Mouse (Mus musculus) MEL (cell line): ENCODE data around the gene Stk16. TPM values are rescaled to one million over a fixed set of nuclear protein-coding genes. Genes with fewer than 3 reads are reported as not detected.

Experiments
- DNase-seq: peaks from one replicate; pipeline ENCODE4 v3.0.0; 2011; ENCODE audit warnings: low read depth, low spot score
- H3K27ac ChIP-seq: 2 replicates; pipeline ENCODE4 v1.5.1; 2012; ENCODE audit warnings: low read depth, mild to moderate bottlenecking, control low read depth, low read length, moderate library complexity; ENCODE audit not compliant: control insufficient read depth
- H3K27me3 ChIP-seq, 2 experiments: fragments of 150-350 bp in 1 of 2; sonication (generic) in 1 of 2; 2 replicates each; pipeline ENCODE4 v1.6.1; 2012; ENCODE audit warnings: low read length in 2 of 2, mild to moderate bottlenecking in 2 of 2, improper control_type of control experiment in 1 of 2, moderate library complexity in 1 of 2; ENCODE audit not compliant: insufficient read depth in 2 of 2, control insufficient read depth in 1 of 2
- H3K36me3 ChIP-seq, 2 experiments: 2 replicates each; pipeline ENCODE4 v1.6.1; 2012 to 2014; ENCODE audit warnings: low read length in 2 of 2, improper control_type of control experiment in 1 of 2, inconsistent platforms in 1 of 2, mild to moderate bottlenecking in 1 of 2; ENCODE audit not compliant: insufficient read depth in 2 of 2, control insufficient read depth in 1 of 2
- H3K4me1 ChIP-seq, 2 experiments: fragments of 150-350 bp in 1 of 2; sonication (generic) in 1 of 2; 2 replicates each; pipeline ENCODE4 v1.6.1; 2012; ENCODE audit warnings: low read length in 2 of 2, improper control_type of control experiment in 1 of 2, mild to moderate bottlenecking in 1 of 2; ENCODE audit not compliant: insufficient read depth in 2 of 2, control insufficient read depth in 1 of 2
- H3K4me3 ChIP-seq, 2 experiments: fragments of 150-350 bp in 1 of 2; sonication (generic) in 1 of 2; 2 replicates each; pipeline ENCODE4 v1.5.1; 2012; ENCODE audit warnings: low read depth in 2 of 2, low read length in 2 of 2, mild to moderate bottlenecking in 2 of 2, moderate library complexity in 2 of 2, control low read depth in 1 of 2, improper control_type of control experiment in 1 of 2; ENCODE audit not compliant: control insufficient read depth in 1 of 2, insufficient read depth in 1 of 2
- H3K79me2 ChIP-seq: 2 replicates; pipeline ENCODE4 v1.6.1; 2012; ENCODE audit warnings: mild to moderate bottlenecking, low read length, moderate library complexity; ENCODE audit not compliant: control insufficient read depth, poor library complexity, insufficient read depth
- H3K9ac ChIP-seq: 2 replicates; pipeline ENCODE4 v1.6.1; 2012; ENCODE audit warnings: low read depth, mild to moderate bottlenecking, control low read depth, low read length, moderate library complexity; ENCODE audit not compliant: control insufficient read depth, poor library complexity, severe bottlenecking
- H3K9me3 ChIP-seq: fragments of 150-350 bp; sonication (generic); replicated peaks from 2 replicates; pipeline ENCODE4 v1.6.1; 2012; ENCODE audit warnings: mild to moderate bottlenecking, low read length, improper control_type of control experiment, moderate library complexity; ENCODE audit not compliant: insufficient read depth
- CHD2 ChIP-seq: IDR thresholded peaks from 2 replicates; pipeline ENCODE4 v1.6.1; 2011; ENCODE audit warnings: low read length, improper control_type of control experiment
- ELF1 ChIP-seq: IDR thresholded peaks from 2 replicates; pipeline ENCODE4 v1.6.1; 2014; ENCODE audit warnings: low read depth, mild to moderate bottlenecking, inconsistent platforms, low read length, improper control_type of control experiment, moderate library complexity
- EP300 ChIP-seq, 2 experiments: IDR thresholded peaks; 2 replicates each; pipeline ENCODE4 v1.6.1; 2011; ENCODE audit warnings: improper control_type of control experiment in 2 of 2, low read length in 2 of 2, low read depth in 1 of 2, mild to moderate bottlenecking in 1 of 2
- ETS1 ChIP-seq: IDR thresholded peaks from 2 replicates; pipeline ENCODE4 v1.6.1; 2012; ENCODE audit warnings: low read depth, mild to moderate bottlenecking, inconsistent platforms, low read length, improper control_type of control experiment, moderate library complexity
- GABPA ChIP-seq: IDR thresholded peaks from 2 replicates; pipeline ENCODE4 v1.6.1; 2012; ENCODE audit warnings: low read depth, mild to moderate bottlenecking, inconsistent platforms, low read length, improper control_type of control experiment, moderate library complexity
- KAT2A ChIP-seq: conservative IDR thresholded peaks from 2 replicates; pipeline ENCODE4 v1.6.1; 2012; ENCODE audit warnings: low read depth, low read length, improper control_type of control experiment, inconsistent platforms
- MAFK ChIP-seq: IDR thresholded peaks from 2 replicates; pipeline ENCODE4 v1.6.1; 2011; ENCODE audit warnings: low read depth, mild to moderate bottlenecking, low read length, improper control_type of control experiment, borderline replicate concordance
- MXI1 ChIP-seq: IDR thresholded peaks from 2 replicates; pipeline ENCODE4 v1.6.1; 2011; ENCODE audit warnings: mild to moderate bottlenecking, low read depth, low read length, improper control_type of control experiment
- NELFE ChIP-seq: IDR thresholded peaks from 2 replicates; pipeline ENCODE4 v1.6.1; 2011; ENCODE audit warnings: low read depth, low read length, improper control_type of control experiment
- POLR2AphosphoS2 ChIP-seq: IDR thresholded peaks from 2 replicates; pipeline ENCODE4 v1.6.1; 2011; ENCODE audit warnings: low read length, improper control_type of control experiment
- TBP ChIP-seq: IDR thresholded peaks from 2 replicates; pipeline ENCODE4 v1.8.0; 2011; ENCODE audit warnings: low read depth, low read length, improper control_type of control experiment
- UBTF ChIP-seq: IDR thresholded peaks from 2 replicates; pipeline ENCODE4 v1.6.1; 2012; ENCODE audit warnings: low read depth, mild to moderate bottlenecking, inconsistent platforms, low read length, improper control_type of control experiment, moderate library complexity, borderline replicate concordance; ENCODE audit not compliant: insufficient read depth
- USF2 ChIP-seq, 2 experiments: IDR thresholded peaks; 2 replicates each; pipeline ENCODE4 v1.6.1; 2011 to 2012; ENCODE audit warnings: improper control_type of control experiment in 2 of 2, low read length in 2 of 2, borderline replicate concordance in 1 of 2, inconsistent platforms in 1 of 2, low read depth in 1 of 2, mild to moderate bottlenecking in 1 of 2; ENCODE audit not compliant: insufficient read depth in 1 of 2
- ZKSCAN1 ChIP-seq: IDR thresholded peaks from 2 replicates; pipeline ENCODE4 v1.6.1; 2012; ENCODE audit warnings: low read depth, mild to moderate bottlenecking, inconsistent platforms, low read length, improper control_type of control experiment, moderate library complexity
- ZMIZ1 ChIP-seq: IDR thresholded peaks from 2 replicates; pipeline ENCODE4 v1.6.1; 2012; ENCODE audit warnings: low read depth, mild to moderate bottlenecking, inconsistent platforms, low read length, improper control_type of control experiment, moderate library complexity
- polyA plus RNA-seq, 2 experiments: library from polyadenylated mRNA; stranded (reverse) in 1 of 2; unstranded in 1 of 2; fragments of >175 nt in 1 of 2; fragments of >200 nt in 1 of 2; gene quantifications; 2 replicates each; pipeline versions ENCODE4 v1.2.1 to v1.2.4; 2012; ENCODE audit warnings: low replicate concordance in 2 of 2, low read depth in 1 of 2; ENCODE audit not compliant: insufficient read length in 2 of 2, insufficient read depth in 1 of 2, missing spikeins in 1 of 2
- total RNA-seq: library from RNA; depleted of rRNA; stranded (reverse); fragments of 300-350 nt; gene quantifications from 2 replicates; pipeline ENCODE4 v1.2.3, GENCODE M21; 2012

Stk16 gene
- total and polyA plus RNA-seq, 3 experiments: 110 to 154 TPM; not detected in 1

DNA sequence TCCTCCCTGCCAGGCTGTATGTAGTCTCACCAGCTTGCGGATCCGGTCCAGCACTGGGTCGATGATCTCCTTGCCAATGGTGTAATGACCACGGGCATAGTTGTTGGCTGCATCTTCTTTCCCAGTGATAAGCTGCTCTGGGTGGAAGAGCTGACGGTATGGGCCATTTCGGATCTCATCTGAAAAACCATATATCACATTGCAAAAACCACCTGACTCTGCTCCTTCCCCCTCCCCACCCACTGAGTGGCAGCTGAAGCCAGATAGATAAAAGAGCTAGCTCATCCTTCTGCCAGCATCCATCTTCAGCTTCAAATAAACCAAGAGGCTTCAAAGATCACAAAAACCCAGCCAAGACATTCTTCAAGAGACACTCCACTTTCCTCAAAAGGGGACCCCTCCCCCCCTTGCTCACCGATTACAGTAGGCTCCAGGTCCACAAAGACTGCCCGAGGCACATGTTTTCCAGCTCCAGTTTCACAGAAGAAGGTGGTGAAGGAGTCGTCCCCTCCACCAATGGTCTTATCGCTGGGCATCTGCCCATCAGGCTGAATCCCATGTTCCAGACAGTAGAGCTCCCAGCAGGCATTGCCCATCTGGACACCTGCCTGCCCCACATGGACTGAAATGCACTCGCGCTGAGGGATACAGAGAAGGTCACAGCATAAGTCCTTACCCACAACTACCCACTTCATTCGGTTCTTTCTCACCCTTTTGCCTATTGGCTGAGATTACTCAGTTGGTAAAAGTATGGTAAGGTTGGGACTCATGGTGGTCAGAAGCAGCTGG is 6.4 kb downstream of the Stk16 start (continued):
- TF ChIP-seq GABPA (no peak), ZKSCAN1 (no peak), USF2 (IDR thresholded peaks at IDR 0.05; ENCODE audit: borderline replicate concordance in 1 of 2, insufficient read depth in 1 of 2, low read depth in 1 of 2, low read length in 2 of 2) (0 out of 4 replicates have a peak, but pooled peaks of 1 of the 2 experiments have one; percentile 22), CHD2 (no peak), TBP (peak; percentile 51), KAT2A (no peak), MAFK (no peak), MXI1 (no peak), UBTF (no peak), ETS1 (peak; percentile 97), POLR2AphosphoS2 (peak; percentile 44; the same call in 1 of the 2 replicates)
- TF ChIP-seq, all 39 proteins: peak for 15

DNA sequence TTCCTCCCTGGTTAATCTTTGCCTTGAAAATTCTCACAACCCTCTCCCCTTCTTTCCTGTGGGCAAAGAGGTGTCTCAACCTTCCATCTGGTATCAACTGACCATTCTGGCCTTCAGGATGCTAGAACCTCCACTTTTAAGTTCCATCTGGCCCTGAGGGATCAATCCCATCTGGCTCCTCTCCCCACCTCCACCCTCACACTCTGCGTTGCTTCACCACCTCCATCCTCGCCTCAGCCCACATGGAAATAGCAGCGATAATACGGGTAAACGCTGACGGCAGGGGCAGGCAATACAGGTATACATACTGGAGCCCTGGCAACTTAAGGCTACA is 7.2 kb downstream of the Stk16 start:
- H3K27ac ChIP-seq: peak overlapping the region; percentile 83
- DNase-seq: no peak
- no peaks in the 10 kb centered on the region for H3K9me3 ChIP-seq
- H3K4me3 ChIP-seq: peak overlapping the region; percentile 81 to 82
- H3K27me3 ChIP-seq: no peaks in the 10 kb centered on the region
- peaks cover 52% of the 10 kb centered on the region for H3K79me2 ChIP-seq
- peaks cover 15 to 48% of the 10 kb centered on the region in 2 experiments for H3K36me3 ChIP-seq
- H3K9ac ChIP-seq: peak overlapping the region; percentile 87
- H3K4me1 ChIP-seq: peaks cover 7 to 46% of the 10 kb centered on the region in 2 experiments
- 0 out of 2 replicates have a peak, but pooled peaks have one; percentile 4 for TF ChIP-seq ZMIZ1
- TF ChIP-seq NELFE: peak; percentile 18; the same call in 1 of the 2 replicates
- TF ChIP-seq ELF1: no peak
- peak in 1 of 2 experiments; percentile 9; a peak in 1 of 4 replicates for TF ChIP-seq EP300 (IDR thresholded peaks at IDR 0.05; ENCODE audit: low read depth in 1 of 2, low read length in 2 of 2)
